Mouse (Mus musculus): ENCODE measurements around the gene Chsy1. TPM values are rescaled to one million over a fixed set of nuclear protein-coding genes. Genes with fewer than 3 reads are reported as not detected.

The Chsy1 gene
- 12.5 and 14.0 TPM in 2 replicates for polyA plus RNA-seq (2015; fragmentation: Nextera tagmentation; extraction: Ambion mirVana)

DNA sequence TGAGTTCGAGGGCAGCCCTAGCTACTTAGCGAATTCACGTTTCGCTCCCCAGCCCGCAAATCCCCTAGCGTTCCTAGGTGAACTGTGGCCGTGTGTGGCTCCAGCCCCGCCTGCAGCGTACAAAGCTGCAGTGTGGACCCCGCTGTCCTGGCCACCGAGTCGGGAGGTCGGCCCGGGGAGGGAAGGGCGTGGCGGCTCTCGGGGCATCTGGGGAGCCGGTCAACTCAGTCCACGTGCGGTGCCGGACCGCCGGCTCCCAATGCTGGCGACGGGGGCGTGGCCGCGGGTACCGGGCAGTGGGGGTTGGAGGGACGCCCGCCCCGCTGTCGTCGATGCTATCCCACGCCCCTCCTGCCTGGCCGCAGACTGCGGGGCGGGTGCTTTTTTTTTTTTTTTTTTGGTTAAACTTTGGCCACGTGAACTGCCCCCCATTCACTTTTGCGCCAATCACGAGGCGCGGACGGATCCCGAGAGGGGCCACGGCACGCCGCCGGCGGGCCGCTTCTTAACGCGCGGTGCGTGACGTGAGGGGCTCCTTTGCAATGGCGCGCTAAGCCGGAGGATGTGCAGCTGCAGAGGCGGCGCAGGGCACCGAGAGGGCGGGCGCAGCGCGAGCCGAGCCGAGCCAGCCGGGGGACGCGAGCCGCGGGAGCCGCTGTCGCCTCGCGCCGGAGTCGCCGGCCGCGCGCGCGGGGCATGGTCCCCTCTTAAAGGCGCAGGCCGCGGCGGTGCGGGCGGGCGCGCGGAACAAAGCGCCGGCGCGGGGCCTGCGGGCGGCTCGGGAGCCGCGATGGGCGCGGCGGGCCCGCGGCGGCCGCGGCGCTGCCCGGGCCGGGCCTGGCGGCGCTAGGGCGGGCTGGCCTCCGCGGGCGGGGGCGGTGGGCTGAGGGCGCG, at the start of gene Chsy1:
Gene Chsy1 (plus strand): TSS at position 555 of the 894 bp plus-strand sequence.
- H3K9ac ChIP-seq: peak within 1 kb of the TSS; percentile 92
- peak within 1 kb of the TSS; percentile 91 for H3K27ac ChIP-seq
- H3K9me3 ChIP-seq: no peaks in the 10 kb centered on the region
- no peaks in the 10 kb centered on the region for H3K36me3 ChIP-seq
- peaks cover 15% of the 10 kb centered on the region for H3K4me1 ChIP-seq
- H3K4me3 ChIP-seq (replicated peaks): peak within 1 kb of the TSS; percentile 84
- under 1% methylated on average over 103 of the region's 123 CpGs for WGBS
- no peaks in the 10 kb centered on the region for H3K27me3 ChIP-seq (replicated peaks)
- ATAC-seq (ENCODE audit: insufficient read depth, low FRiP score, low read depth): peak; percentile 87
- peak within 1 kb of the TSS; percentile 92 for H3K4me2 ChIP-seq

DNA sequence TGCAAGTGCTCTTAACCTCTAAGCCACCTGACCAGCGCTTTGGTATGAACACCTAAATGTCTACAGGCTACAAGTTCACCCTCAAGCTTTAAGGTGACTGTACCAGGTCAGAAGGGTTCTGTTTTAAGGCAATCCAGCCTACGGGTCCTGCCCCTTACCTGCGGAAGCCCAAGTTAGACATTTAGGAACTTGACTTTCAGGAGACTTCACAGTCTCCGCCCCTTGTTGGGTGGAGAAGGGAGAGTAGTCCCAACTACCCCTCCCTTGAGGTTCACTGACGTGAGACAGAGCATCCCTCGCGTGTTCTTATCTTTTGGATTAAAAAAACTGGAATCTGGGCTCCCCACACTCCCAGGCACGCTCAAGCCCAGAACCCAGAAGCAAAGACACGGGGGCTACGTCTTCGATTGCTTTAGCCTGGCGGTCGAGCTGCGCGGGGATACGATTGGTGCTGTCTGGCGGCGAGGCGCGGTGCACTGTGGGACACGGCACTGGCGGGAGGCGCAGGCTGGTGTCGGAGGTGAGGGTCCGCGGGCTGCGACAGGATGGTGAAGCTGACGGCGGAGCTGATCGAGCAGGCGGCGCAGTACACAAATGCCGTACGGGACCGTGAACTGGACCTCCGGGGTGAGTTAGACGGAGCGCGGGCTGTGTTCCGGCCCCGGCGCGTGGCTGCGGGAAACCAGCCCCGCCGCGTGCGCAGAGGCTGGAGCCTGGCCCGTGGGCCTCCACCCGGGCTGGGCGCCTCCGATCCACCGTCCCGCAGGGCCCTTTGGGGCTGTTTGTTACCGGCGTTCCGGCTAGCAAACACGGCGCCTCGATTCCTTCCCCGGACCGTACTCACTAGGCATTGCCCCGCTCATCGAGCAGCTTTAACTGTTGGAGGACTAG, 49.0 kb upstream of the Chsy1 start:
- H3K27ac ChIP-seq: peak overlapping the region; percentile 78
- H3K9me3 ChIP-seq: no peaks in the 10 kb centered on the region
- H3K36me3 ChIP-seq: peaks cover 15% of the 10 kb centered on the region; the same call in 1 of the 2 replicates
- peak overlapping the region; percentile 87 for H3K4me3 ChIP-seq (replicated peaks)
- H3K9ac ChIP-seq: peak overlapping the region; percentile 94
- ATAC-seq (ENCODE audit: insufficient read depth, low FRiP score, low read depth): peak; percentile 93
- under 1% methylated on average over 64 of the region's 64 CpGs for WGBS
- no peaks in the 10 kb centered on the region for H3K27me3 ChIP-seq (replicated peaks)
- peaks cover 7% of the 10 kb centered on the region; the same call in 1 of the 2 replicates for H3K4me1 ChIP-seq
- peak overlapping the region; percentile 86 for H3K4me2 ChIP-seq

DNA sequence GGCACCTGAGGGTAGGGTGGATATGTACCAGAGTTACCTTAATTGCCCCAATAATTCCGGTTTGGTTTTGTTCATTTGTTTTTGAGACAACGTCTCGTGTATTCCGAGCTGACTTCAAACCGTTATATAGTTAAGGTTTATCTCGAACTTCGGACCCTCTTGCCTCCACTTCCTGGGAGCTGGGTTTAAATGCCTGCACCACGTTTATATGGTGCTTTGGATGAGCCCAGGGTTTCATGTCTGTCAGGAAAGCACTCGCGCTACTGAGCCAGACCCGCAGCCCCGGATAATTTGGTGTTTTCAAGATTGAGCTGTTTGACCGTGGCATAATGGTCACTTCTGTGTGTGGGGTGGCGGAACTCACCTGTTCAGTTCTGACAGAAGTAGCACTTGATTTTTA, 48.3 kb upstream of the Chsy1 start:
- 2% methylated on average over 14 of the region's 14 CpGs for WGBS

DNA sequence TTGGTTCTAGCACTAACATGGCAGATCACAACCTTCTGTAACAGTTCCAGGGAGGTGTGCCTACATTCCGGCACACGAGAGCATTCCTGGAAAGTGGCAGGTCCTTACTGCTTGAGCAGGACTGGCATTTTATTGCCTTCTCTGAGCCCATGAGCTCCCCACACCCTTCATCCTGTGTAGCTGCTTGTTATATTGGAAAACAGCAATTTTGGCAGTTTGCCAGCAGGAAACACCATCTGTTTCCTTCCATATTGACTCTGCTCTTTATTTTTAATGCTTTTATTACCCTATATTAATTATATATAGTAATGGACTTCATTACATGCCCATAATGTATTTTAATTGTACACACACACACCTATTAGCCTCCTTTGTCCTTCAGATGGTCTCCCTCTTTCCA, 32.9 kb upstream of the Chsy1 start:
- no peak overlapping the region for H3K9ac ChIP-seq
- H3K4me2 ChIP-seq: no peak overlapping the region
- no peaks in the 10 kb centered on the region for H3K9me3 ChIP-seq
- WGBS: 72% methylated on average over 2 of the region's 2 CpGs
- H3K36me3 ChIP-seq: peaks cover 23% of the 10 kb centered on the region
- no peaks in the 10 kb centered on the region for H3K27me3 ChIP-seq (replicated peaks)
- no peak for ATAC-seq (ENCODE audit: insufficient read depth, low FRiP score, low read depth)
- no peak overlapping the region for H3K27ac ChIP-seq
- H3K4me3 ChIP-seq (replicated peaks): no peak overlapping the region
- H3K4me1 ChIP-seq: peaks cover 7% of the 10 kb centered on the region; the same call in 1 of the 2 replicates

More for the DNA sequence above, 48.3 kb upstream of the Chsy1 start:
- Histone ChIP-seq H3K36me3 (peaks cover 19% of the 10 kb centered on the region), H3K27me3 (replicated peaks) (no peaks in the 10 kb centered on the region), H3K4me1 (peaks cover 7% of the 10 kb centered on the region; the same call in 1 of the 2 replicates), H3K4me2 (peak overlapping the region; percentile 86), H3K9me3 (no peaks in the 10 kb centered on the region), H3K9ac (peak overlapping the region; percentile 94), H3K27ac (peak overlapping the region; percentile 78; the same call in 1 of the 2 replicates), H3K4me3 (replicated peaks) (peak overlapping the region; percentile 87)
- ATAC-seq (ENCODE audit: insufficient read depth, low FRiP score, low read depth): no peak

DNA sequence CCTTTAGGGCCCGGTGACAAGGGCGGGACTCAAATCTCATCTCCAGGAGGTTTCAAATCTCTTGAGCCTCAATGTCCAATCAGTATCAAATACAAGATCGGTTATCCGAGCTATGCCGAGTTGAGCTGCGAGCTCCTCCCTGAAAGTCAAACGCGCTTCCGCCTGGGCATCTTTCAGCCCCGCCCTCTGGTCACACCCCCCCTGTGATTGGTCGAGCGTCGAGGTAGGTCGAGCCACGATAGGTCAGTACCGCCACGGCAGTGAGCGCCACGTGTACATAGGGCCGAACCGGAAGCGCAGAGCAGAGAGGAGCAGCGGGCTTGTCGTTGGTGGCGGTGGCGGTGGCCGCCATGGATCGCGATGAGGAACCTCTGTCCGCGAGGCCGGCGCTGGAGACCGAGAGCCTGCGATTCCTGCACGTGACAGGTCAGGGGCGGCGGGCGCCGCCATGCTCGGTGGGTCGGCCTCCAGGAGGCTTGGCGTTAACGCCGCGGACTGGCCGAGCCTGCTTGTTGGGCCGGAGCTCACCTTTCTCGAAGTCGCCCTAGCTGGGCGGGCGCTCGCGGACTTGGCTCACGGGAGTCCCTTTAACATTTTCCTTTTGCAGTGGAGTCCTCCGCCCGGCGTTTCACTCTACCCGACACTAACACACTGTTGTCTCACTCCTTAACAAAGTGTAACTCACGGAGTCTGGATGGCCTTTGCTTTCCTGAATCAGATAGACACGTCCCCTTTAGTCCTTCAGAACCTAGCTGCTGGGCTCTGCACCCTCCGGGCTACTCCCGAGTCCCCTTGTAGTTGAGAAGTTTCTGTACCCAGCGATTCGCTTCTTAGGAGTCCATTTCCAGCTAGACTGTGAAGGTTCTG, 29.7 kb upstream of the Chsy1 start, which contains the start of gene Selenos:
Gene Selenos (plus strand): TSS at position 286 of the 867 bp plus-strand sequence.
- H3K27ac ChIP-seq: peak within 1 kb of the TSS; percentile 79
- H3K4me3 ChIP-seq (replicated peaks): peak within 1 kb of the TSS; percentile 75
- H3K27me3 ChIP-seq (replicated peaks): no peaks in the 10 kb centered on the region
- peak within 1 kb of the TSS; percentile 69 for H3K4me2 ChIP-seq
- peak within 1 kb of the TSS; percentile 69 for H3K9ac ChIP-seq
- H3K9me3 ChIP-seq: no peaks in the 10 kb centered on the region
- peak; percentile 100 for ATAC-seq (ENCODE audit: insufficient read depth, low FRiP score, low read depth)
- under 1% methylated on average over 65 of the region's 65 CpGs for WGBS
- peaks cover 21% of the 10 kb centered on the region for H3K36me3 ChIP-seq
- H3K4me1 ChIP-seq: peaks cover 7% of the 10 kb centered on the region; the same call in 1 of the 2 replicates

DNA sequence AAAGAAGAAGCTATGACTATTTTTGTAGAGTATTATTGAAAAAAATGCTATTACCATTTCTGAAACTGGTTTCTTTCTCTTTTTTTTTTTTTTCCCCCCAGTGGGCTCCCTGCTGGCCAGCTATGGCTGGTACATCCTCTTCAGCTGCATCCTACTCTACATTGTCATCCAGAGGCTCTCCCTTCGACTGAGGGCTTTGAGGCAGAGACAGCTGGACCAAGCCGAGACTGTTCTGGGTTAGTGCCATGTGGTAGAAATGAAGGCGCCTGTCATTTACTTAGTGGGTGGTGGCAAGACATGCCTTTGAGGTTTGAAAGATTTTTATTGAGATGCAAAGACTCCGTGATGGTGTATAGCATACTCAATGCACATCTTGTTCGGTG, 29.1 kb upstream of the Chsy1 start:
- no peak for ATAC-seq (ENCODE audit: insufficient read depth, low FRiP score, low read depth)
- Histone ChIP-seq H3K9ac (peak overlapping the region; percentile 69; the same call in 1 of the 2 replicates), H3K27ac (no peak overlapping the region; the same call in 1 of the 2 replicates), H3K4me3 (replicated peaks) (peak overlapping the region; percentile 75), H3K4me1 (peaks cover 7% of the 10 kb centered on the region; the same call in 1 of the 2 replicates), H3K27me3 (replicated peaks) (no peaks in the 10 kb centered on the region), H3K4me2 (peak overlapping the region; percentile 69), H3K9me3 (no peaks in the 10 kb centered on the region), H3K36me3 (peaks cover 16% of the 10 kb centered on the region)
- WGBS: 32% methylated on average over 5 of the region's 5 CpGs

DNA sequence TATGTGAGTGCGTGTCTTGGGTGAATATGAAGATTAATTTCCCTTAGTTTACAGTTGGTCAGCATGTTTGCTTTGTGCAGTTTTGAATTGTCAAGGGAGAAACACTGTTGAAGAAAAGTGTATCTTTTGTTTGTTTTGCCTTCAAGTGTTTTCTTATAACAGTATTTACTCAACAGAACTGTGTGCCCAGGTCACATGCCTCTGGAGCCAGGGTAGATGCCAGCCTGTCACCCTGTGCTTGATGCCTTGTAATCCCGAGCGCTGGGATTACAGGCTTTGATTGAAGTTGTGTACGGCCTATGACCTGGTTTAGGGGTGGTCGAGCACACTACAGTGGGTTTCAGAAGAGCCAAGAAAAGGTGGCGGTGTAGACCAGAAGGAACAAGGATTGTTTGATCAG, 25.6 kb upstream of the Chsy1 start:
- H3K4me2 ChIP-seq: no peak overlapping the region
- WGBS: 72% methylated on average over 6 of the region's 6 CpGs
- H3K27ac ChIP-seq: no peak overlapping the region
- no peaks in the 10 kb centered on the region for H3K27me3 ChIP-seq (replicated peaks)
- H3K9ac ChIP-seq: no peak overlapping the region
- peaks cover 38% of the 10 kb centered on the region for H3K36me3 ChIP-seq
- H3K4me3 ChIP-seq (replicated peaks): no peak overlapping the region
- H3K4me1 ChIP-seq: peaks cover 7% of the 10 kb centered on the region; the same call in 1 of the 2 replicates
- ATAC-seq (ENCODE audit: insufficient read depth, low FRiP score, low read depth): no peak
- no peaks in the 10 kb centered on the region for H3K9me3 ChIP-seq

DNA sequence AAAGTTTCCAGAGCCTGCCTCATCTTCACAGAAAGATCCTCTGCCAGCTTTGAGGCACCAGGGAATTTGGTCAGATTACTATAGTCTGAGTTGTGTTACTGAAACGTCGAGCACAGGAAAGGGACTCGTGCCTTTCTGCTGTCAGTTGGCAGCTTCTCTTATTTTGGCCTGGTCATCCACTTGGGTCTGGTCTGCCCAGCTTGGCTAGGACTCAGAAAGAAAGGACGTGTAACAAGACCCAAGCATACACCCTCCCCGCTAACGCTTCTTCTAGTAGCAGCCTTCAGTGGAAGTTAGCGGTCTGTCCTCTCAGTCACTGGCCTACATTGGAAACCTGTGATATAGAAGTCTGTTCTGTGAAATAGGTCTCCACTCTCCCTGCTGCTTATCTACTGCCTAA, 24.8 kb upstream of the Chsy1 start:
- no peaks in the 10 kb centered on the region for H3K9me3 ChIP-seq
- no peaks in the 10 kb centered on the region for H3K27me3 ChIP-seq (replicated peaks)
- H3K27ac ChIP-seq: no peak overlapping the region
- H3K4me1 ChIP-seq: peaks cover 7% of the 10 kb centered on the region; the same call in 1 of the 2 replicates
- H3K36me3 ChIP-seq: peaks cover 45% of the 10 kb centered on the region
- no peak overlapping the region for H3K4me2 ChIP-seq
- 82% methylated on average over 7 of the region's 7 CpGs for WGBS
- no peak for ATAC-seq (ENCODE audit: insufficient read depth, low FRiP score, low read depth)
- H3K9ac ChIP-seq: no peak overlapping the region
- H3K4me3 ChIP-seq (replicated peaks): no peak overlapping the region

DNA sequence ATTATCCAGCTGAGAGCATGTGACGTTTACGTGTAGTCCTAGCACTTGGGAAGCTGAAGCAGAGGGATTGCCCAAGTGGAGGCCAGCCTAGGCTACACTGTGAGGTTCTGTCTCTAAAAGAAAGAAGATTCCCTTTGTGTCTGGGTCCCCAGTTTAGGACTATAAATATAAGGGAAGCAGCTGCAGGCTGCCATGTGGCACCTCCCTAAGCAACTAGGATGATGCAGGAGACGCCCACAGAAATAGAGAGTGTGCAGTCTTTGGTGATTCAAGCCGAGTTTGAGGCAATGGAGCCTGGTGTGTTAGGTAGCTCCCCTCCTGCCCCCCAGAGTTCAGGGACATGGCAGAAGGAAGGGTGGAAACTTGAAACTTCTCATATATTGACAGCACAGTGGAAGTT, 21.7 kb upstream of the Chsy1 start:
- H3K4me3 ChIP-seq (replicated peaks): no peak overlapping the region
- peaks cover 62% of the 10 kb centered on the region for H3K36me3 ChIP-seq
- 83% methylated on average over 4 of the region's 4 CpGs for WGBS
- no peaks in the 10 kb centered on the region for H3K9me3 ChIP-seq
- no peak overlapping the region for H3K4me2 ChIP-seq
- H3K27ac ChIP-seq: no peak overlapping the region
- no peak for ATAC-seq (ENCODE audit: insufficient read depth, low FRiP score, low read depth)
- no peaks in the 10 kb centered on the region for H3K27me3 ChIP-seq (replicated peaks)
- no peak overlapping the region for H3K9ac ChIP-seq
- H3K4me1 ChIP-seq: no peaks in the 10 kb centered on the region

DNA sequence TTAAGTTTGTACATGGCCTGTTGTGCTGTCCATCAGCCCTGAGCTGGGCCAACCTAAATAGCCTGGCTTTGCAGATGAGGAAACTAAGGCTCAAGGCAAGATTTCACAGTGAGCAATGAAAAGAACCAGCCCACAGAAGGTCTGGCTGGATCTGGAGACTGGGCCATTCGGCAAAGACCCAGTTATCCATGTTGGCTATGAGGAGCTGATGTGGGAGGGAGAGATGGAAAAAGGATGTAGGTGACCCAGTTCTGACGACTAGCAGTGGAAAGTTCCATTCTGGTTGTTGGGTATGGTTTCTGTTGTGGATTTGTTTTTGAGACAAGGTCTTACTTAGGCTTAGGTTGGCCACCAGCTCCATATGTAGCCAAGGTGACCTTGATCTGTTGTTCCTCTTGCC, 21.2 kb upstream of the Chsy1 start:
- no peak for ATAC-seq (ENCODE audit: insufficient read depth, low FRiP score, low read depth)
- peaks cover 60% of the 10 kb centered on the region for H3K36me3 ChIP-seq

More for the DNA sequence above, 21.2 kb upstream of the Chsy1 start:
- Histone ChIP-seq H3K4me1 (no peaks in the 10 kb centered on the region), H3K9me3 (no peaks in the 10 kb centered on the region), H3K4me2 (no peak overlapping the region), H3K27ac (no peak overlapping the region), H3K27me3 (replicated peaks) (no peaks in the 10 kb centered on the region), H3K9ac (no peak overlapping the region), H3K4me3 (replicated peaks) (no peak overlapping the region)
- WGBS: 91% methylated on average over 2 of the region's 2 CpGs

Measured in stomach, embryonic 15.5 days (tissue).